Mouse (Mus musculus): Measurements from ENCODE around the gene Eif4g1.

GRCm38 (mm10) chr16:20710810-20711209 is 42.7 kb downstream of the Eif4g1 start:
- TF ChIP-seq GATA1 (IDR thresholded peaks at IDR 0.05; ENCODE audit: borderline replicate concordance, low read length) (no peak), FLI1 (IDR thresholded peaks at IDR 0.05; ENCODE audit: low read length) (no peak)

Data from megakaryocyte, embryonic 14.5 days (primary cell).